Mouse (Mus musculus): ENCODE results near the gene Prph.

Gene Prph

DNA sequence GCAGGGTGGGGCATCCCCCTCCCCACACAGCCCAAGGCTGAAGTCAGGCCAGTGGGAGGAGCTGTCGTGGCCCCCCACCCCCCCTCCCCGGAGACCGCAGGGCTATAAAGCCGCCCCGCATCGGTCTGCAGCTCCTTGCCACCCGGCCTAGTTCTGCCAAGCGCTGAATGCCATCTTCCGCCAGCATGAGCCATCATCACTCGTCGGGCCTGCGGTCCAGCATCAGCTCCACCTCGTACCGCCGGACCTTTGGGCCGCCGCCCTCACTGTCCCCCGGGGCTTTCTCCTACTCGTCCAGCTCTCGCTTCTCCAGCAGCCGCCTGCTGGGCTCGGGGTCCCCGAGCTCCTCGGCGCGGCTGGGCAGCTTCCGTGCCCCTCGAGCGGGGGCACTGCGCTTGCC lies at the start of gene Prph:
Gene Prph, plus strand, starts transcription at position 135 of the 400 bp plus-strand sequence.
- DNase-seq (ENCODE audit: low spot score in 2 of 2): no peak

- DNase-seq (ENCODE audit: low spot score in 2 of 2): no peak
Measured at GRCm38 (mm10) chr15:99008801-99009241, 46.2 kb upstream of the Prph start.

DNA sequence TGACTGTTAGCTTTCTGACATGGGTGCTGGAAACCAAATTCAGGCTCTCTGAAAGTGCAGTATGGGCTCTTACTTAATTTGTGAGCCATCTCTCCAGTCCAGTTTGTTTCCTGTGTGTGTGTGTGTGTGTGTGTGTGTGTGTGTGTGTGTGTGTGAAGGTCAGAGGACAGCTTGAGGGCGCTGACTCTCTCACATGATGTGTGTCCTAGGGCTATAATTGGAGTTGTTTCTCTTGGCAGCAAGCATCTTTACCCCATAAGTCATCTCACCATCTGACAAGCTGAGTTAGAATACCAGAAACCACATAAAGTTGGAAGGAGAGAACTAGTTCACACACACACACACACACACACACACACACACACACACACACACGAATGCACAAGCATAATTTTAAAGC lies 44.1 kb upstream of the Prph start:
- DNase-seq (ENCODE audit: low spot score in 2 of 2): no peak

DNA sequence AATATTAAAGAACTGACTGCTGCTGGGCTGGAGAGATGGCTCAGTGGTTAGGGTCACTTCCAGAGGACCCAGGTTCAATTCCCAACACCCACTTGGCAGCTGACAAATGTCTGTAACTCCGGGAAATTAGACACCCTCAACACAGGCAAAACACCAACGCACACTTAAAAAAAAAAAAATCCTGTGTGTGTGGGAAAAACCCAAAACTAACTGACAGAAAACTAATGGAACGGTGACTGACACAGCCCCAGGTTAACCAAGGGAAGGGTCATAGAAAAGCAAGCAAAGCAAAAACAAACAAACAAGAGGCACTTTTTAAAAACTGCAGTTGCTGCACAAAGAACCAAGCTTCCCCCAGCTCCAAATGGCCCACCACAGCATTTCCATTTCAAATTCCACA lies 43.0 kb upstream of the Prph start:
- no peak for DNase-seq (ENCODE audit: low spot score in 2 of 2)

- no peak for DNase-seq (ENCODE audit: low spot score in 2 of 2)
Measured at GRCm38 (mm10) chr15:99014496-99015030, 40.4 kb upstream of the Prph start.

GRCm38 (mm10) chr15:99017355-99017761 lies 37.6 kb upstream of the Prph start:
- DNase-seq (ENCODE audit: low spot score in 2 of 2): no peak

- no peak for DNase-seq (ENCODE audit: low spot score in 2 of 2)
Measured at GRCm38 (mm10) chr15:99017986-99018385, 37.0 kb upstream of the Prph start.

DNA sequence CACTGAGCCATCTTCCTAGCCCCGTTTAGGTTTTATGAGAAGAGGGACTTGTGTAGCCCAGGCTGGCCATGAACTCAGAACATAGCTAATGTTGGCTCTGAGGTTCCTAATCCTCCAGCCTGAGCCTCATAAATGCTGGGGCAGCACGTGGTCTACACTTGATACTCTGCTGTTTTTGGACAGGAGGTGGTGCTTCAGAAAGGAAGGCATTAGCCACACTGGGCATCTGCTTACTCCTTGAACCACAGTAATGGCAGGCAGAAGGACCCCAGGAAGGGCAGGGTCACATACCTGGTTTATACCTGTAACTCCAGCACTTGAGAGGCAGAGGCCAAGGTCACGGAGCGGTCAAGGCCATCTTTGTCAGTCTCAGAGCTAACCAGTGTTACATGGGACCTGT lies 36.3 kb upstream of the Prph start:
- no peak for DNase-seq (ENCODE audit: low spot score in 2 of 2)

DNA sequence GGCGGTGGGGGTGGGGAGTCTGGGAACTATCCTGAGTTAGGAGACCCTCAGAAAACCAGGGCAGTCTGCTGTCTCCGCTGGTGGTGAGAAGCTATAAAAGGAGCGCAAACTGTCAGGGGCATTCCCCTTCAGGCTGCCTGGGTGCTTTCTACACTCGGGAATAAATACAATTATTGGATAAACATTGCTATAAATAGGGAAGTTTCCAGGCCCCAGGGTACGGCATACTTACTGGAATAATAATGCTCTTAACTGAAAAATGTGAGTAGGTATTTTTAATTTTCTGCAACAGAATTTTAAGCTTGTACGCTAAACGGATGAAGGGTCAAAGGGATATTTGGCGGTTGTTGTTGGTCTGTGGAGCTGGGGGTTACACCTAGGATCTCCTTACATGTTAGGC lies 35.5 kb upstream of the Prph start:
- no peak for DNase-seq (ENCODE audit: low spot score in 2 of 2)

- DNase-seq (ENCODE audit: low spot score in 2 of 2): no peak
Measured at GRCm38 (mm10) chr15:99020171-99020570, 34.8 kb upstream of the Prph start.

DNA sequence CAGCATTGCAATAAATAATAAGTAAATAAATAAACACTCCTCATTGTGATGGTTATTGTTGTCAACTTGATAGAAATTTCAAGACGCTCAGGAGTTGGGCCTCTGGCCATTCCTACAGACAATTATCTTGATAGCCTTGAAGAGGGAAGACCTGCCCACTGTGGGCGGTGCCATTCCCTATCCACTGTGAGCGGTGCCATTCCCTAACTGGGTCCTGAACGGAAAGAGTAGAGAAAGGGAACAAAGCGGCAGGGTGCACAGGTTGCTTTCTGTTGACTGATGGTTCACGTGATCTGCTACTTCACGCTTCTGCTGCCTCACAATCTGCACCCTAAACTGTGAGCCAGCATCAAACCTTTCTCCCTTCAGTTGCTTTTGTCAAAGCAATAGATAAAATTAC lies 33.7 kb upstream of the Prph start:
- DNase-seq (ENCODE audit: low spot score in 2 of 2): no peak

DNA sequence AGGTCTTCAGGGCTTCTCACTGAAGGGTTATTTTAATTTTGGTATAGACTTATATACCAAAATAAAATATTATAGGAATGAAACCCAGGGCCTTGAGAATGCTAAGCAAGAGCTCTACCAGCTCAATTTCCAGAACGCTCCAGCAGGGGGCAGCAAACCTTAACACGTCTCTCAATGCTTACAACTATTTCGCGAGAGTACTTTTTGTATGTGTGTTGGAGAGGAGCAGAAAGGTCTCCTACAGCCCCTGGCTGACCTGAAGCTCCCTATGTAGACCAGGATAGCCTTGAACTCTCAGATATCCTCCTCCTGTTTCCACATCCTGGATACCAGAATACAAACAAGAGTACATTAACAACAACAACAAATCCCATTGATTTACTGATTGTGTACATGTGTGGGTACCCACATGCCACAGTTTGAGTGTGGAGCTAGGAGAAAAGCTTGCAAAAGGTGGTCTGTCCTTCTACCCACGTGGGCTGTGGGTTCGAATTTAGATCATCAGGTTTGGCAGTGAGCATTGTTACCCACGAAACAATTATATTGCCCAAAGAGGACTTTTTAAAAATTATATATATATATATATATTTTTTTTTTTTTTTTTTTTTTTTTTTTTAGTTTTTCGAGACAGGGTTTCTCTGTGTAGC lies 30.2 kb upstream of the Prph start:
- peak; percentile 62 to 82 for DNase-seq (ENCODE audit: low spot score in 2 of 2)

- no peak for DNase-seq (ENCODE audit: low spot score in 2 of 2)
Measured at GRCm38 (mm10) chr15:99025414-99025813, 29.6 kb upstream of the Prph start.

DNA sequence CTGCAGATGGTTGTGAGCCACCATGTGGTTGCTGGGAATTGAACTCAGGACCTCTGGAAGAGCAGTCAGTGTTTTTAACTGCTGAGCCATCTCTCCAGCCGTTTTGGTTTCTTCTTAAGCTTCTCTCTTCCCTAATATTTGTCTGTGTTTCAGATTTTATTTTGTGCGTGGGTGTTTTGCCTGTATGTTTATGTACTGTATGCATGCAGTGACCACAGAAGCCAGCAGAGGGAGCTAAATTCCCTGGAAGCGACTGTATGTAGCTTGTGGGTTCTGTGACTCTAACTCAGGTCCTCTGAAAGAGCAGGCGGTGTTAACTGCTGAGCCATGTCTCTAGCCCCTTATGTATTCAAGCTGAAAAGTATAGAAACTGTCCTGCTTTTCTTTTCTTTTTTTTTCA lies 28.7 kb upstream of the Prph start:
- DNase-seq (ENCODE audit: low spot score in 2 of 2): peak in 1 of 2 experiments; percentile 38

DNA sequence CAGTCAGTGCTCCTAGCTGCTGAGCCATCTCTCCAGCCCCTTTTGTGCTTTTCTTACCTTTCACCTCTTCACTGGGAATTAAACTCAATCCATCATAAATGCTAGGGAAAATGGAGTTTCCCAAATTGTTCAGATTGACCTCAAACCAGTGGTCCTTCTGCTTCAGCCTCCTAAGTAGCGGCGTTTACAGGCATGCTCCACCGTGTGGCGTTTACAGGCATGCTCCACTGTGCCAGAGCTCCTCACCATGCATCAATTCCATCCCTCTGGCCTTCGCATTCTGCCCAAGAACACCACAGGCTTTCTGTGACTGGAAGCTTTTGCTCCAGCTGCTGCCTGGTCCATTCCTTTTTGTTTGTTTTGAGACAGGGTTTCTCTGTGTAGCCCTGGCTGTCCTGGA lies 27.9 kb upstream of the Prph start:
- no peak for DNase-seq (ENCODE audit: low spot score in 2 of 2)

- DNase-seq (ENCODE audit: low spot score in 2 of 2): no peak
Measured at GRCm38 (mm10) chr15:99028874-99029458, 26.0 kb upstream of the Prph start.

DNA sequence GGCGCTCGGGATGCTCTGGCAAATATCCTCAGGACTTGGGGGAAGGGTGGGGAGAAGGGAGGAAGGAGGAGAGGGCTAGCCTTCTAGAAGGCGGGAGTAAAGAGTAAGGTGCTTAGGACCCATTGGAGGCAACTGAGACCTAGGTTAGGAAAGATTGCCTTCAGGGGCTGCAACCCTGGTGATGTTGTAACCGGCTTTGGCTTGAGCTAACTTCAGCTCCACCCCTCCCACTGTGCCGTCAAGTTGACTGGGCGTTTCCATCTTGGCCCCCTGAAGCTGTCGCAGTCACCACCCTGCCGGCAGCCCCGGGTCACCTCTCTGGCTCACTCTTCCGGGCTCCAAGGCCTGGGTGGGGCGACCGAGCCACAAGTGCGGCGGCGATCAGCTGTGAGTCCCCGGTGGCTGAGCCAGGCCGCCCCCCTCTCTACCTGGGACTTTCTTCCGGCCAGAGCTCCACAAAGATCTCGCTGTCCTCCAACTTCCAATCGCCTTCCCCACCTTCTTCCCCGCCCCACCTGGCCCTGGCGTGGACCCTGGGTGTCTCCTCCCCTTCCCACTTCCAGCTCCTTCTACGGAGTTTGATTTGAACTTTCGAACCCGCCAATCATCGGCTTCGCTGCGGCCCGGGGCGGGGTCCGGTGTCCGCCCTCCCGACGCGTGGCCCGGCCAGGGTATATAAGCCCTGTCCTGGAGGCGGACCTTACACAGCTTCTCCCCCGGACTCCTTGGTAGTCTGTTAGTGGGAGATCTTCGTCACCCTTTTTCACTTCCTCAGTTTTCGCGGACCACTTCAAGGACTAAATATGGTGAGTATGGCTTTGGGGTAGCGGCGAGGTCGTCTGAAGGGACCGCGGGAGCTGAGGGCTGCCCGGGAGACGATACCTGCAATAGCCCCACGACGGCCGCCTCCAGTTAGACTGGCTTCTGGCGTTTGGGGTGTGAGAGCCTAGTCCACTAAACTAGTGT lies 25.1 kb upstream of the Prph start, which contains the start of gene Tuba1c:
Gene Tuba1c, plus strand, starts transcription at position 273 of the 966 bp plus-strand sequence.
- peak; percentile 58 to 65 for DNase-seq (ENCODE audit: low spot score in 2 of 2)

DNA sequence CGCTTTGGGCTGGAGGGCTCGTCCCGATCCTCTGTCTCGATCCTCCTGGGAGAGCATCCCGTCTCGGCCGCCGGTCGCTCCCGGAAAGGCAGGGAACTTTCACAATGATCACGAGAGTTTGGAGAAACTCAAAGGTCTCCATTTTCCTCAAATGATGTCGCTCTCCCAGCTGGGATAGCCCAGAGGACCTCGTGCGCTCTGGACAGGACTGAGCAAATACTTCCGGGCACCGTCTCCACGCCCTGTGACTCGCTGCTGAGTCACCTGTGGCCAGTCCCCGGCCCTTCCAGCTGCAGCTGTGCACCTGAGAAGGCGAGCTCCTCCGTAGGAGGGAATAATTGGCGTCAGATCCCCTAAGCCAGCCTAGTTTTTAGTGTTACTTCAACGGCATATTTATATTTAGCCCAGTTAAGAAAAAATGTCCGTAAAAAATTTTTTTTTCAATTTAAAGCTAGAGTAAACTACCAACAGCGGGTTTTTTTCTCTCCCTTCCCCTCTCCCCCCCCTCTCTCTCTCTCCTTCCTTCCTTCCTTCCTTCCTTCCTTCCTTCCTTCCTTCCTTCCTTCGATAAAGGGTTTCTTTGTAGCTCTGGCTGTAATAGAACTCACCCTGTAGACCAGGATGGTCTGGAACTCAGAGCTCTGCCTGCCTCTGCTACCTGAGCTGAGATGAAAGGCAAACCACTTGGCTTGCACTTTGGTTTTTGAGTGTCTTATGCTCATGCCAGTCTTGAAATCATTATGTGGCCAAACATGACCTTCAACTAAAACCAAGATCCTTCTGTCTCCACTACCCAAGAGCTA lies 24.2 kb upstream of the Prph start:
- DNase-seq (ENCODE audit: low spot score in 2 of 2): no peak

DNA sequence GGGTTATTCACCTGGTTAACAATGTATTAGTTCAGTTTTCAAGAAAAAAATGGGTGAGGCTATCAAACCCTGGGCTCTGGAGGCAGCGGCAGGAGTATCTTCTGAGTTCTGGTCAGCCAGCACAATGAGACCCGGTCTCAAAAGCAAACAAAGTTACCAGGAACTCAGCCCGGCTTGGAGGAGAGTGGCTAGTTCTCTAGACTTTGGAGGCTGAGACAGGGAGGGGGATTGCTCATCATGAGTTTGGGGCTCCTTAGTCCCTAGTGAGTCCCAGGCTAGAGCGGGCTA lies 23.6 kb upstream of the Prph start:
- no peak for DNase-seq (ENCODE audit: low spot score in 2 of 2)

GRCm38 (mm10) chr15:99032041-99032725 lies 22.8 kb upstream of the Prph start:
- no peak for DNase-seq (ENCODE audit: low spot score in 2 of 2)

- DNase-seq (ENCODE audit: low spot score in 2 of 2): no peak
Measured at GRCm38 (mm10) chr15:99032726-99033250, 22.2 kb upstream of the Prph start.

All from cerebellum, postnatal 4 days (tissue).